Mouse (Mus musculus) CH12.LX (cell line): ENCODE measurements around the gene Gm17490.

Experiments used
- EP300 ChIP-seq: IDR thresholded peaks from 2 replicates; pipeline ENCODE4 v1.6.1; 2011; ENCODE audit warnings: low read length, improper control_type of control experiment
- MAFK ChIP-seq: IDR thresholded peaks from 2 replicates; pipeline ENCODE4 v1.6.1; 2011; ENCODE audit warnings: low read length, improper control_type of control experiment; ENCODE audit not compliant: insufficient replicate concordance
- MAZ ChIP-seq: IDR thresholded peaks from 2 replicates; pipeline ENCODE4 v1.6.1; 2012; ENCODE audit warnings: low read depth, mild to moderate bottlenecking, inconsistent platforms, low read length, improper control_type of control experiment, moderate library complexity
- POLR2A ChIP-seq: IDR thresholded peaks from 2 replicates; pipeline ENCODE4 v1.6.1; 2011; ENCODE audit warnings: low read depth, mild to moderate bottlenecking, improper control_type of control experiment, low read length

DNA sequence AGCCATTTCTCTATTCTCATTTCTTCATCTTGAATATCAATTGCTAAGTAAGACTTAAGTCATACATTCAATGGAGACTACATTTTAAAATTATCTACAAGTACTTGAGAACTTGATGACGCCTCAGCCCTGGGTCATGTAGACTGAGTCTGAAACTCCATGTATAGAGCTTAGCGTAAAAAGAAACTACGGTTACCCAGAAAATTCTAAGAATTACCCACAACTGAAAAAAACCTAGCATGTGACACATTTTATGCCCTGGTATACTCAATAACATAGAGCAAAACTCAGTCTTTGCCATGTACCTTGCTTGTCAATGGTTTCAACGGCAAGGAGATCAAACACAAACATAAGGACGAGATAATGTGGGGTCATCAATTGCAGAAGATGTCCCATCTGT is at the start of gene Gm17490:
- TF ChIP-seq MAFK (no peak), POLR2A (no peak), MAZ (no peak), EP300 (no peak)
